Mouse (Mus musculus): ENCODE data around the gene Keap1. TPM values are rescaled to one million over a fixed set of nuclear protein-coding genes. Genes with fewer than 3 reads are reported as not detected.

The Keap1 gene
- total and polyA plus RNA-seq, 2 experiments from 2014 or later: 67.0 to 72.7 TPM

- peak overlapping the region; percentile 85 for H3K27ac ChIP-seq (ENCODE audit: low read depth, low read length)
- DNase-seq (peak; percentile 64), ATAC-seq (peak; percentile 12)
- no peak for TF ChIP-seq CTCF (IDR thresholded peaks at IDR 0.05; ENCODE audit: low read depth)
- H3K4me1 ChIP-seq (ENCODE audit: insufficient read depth): peaks cover 14% of the 10 kb centered on the region; the same call in 1 of the 2 replicates
- peak overlapping the region; percentile 82 for H3K4me3 ChIP-seq (ENCODE audit: low read depth, low read length)
- peaks cover 1% of the 10 kb centered on the region for H3K27me3 ChIP-seq (ENCODE audit: insufficient read depth, low read length)
- WGBS: under 1% methylated on average over 25 of the region's 31 CpGs
- H3K4me2 ChIP-seq (ENCODE audit: low read depth): peak overlapping the region; percentile 76
- peak overlapping the region; percentile 95 for H3K9ac ChIP-seq
- H3K9me3 ChIP-seq (ENCODE audit: low read length): no peaks in the 10 kb centered on the region
- peaks cover 10% of the 10 kb centered on the region; the same call in 1 of the 2 replicates for H3K36me3 ChIP-seq (ENCODE audit: insufficient read depth)
Observed at GRCm38 (mm10) chr9:21238004-21238732, 993 bp downstream of the Keap1 start.

GRCm38 (mm10) chr9:21237368-21238003, 1.7 kb downstream of the Keap1 start:
- Histone ChIP-seq H3K9me3 (ENCODE audit: low read length) (no peaks in the 10 kb centered on the region), H3K9ac (peak overlapping the region; percentile 95), H3K27ac (ENCODE audit: low read depth, low read length) (peak overlapping the region; percentile 85), H3K4me2 (ENCODE audit: low read depth) (peak overlapping the region; percentile 76), H3K36me3 (ENCODE audit: insufficient read depth) (peaks cover 11% of the 10 kb centered on the region), H3K4me3 (ENCODE audit: low read depth, low read length) (peak overlapping the region; percentile 82), H3K4me1 (ENCODE audit: insufficient read depth) (peaks cover 14% of the 10 kb centered on the region; the same call in 1 of the 2 replicates), H3K27me3 (ENCODE audit: insufficient read depth, low read length) (no peaks in the 10 kb centered on the region)
- DNase-seq (peak; percentile 45), ATAC-seq (peak; percentile 56)
- whole genome bisulfite sequencing: 19% methylated on average over 19 of the region's 19 CpGs
- peak; percentile 60 for TF ChIP-seq CTCF (IDR thresholded peaks at IDR 0.05; ENCODE audit: low read depth)

- 84% methylated on average over 25 of the region's 25 CpGs for WGBS
- H3K36me3 ChIP-seq (ENCODE audit: insufficient read depth): peaks cover 11% of the 10 kb centered on the region
- peak overlapping the region; percentile 95 for H3K9ac ChIP-seq
- H3K9me3 ChIP-seq (ENCODE audit: low read length): no peaks in the 10 kb centered on the region
- H3K27ac ChIP-seq (ENCODE audit: low read depth, low read length): no peak overlapping the region
- peak overlapping the region; percentile 76 for H3K4me2 ChIP-seq (ENCODE audit: low read depth)
- ATAC-seq: no peak
- H3K27me3 ChIP-seq (ENCODE audit: insufficient read depth, low read length): no peaks in the 10 kb centered on the region
- no peak for TF ChIP-seq CTCF (IDR thresholded peaks at IDR 0.05; ENCODE audit: low read depth)
- peaks cover 14% of the 10 kb centered on the region; the same call in 1 of the 2 replicates for H3K4me1 ChIP-seq (ENCODE audit: insufficient read depth)
- no peak for DNase-seq
- no peak overlapping the region for H3K4me3 ChIP-seq (ENCODE audit: low read depth, low read length)
Observed at GRCm38 (mm10) chr9:21236991-21237367, 2.2 kb downstream of the Keap1 start.

GRCm38 (mm10) chr9:21235341-21235740, 3.8 kb downstream of the Keap1 start:
- ATAC-seq (no peak), DNase-seq (no peak)
- WGBS: 88% methylated on average over 4 of the region's 4 CpGs
- Histone ChIP-seq H3K27me3 (ENCODE audit: insufficient read depth, low read length) (no peaks in the 10 kb centered on the region), H3K4me2 (ENCODE audit: low read depth) (no peak overlapping the region), H3K9ac (no peak overlapping the region), H3K4me1 (ENCODE audit: insufficient read depth) (peaks cover 14% of the 10 kb centered on the region; the same call in 1 of the 2 replicates), H3K9me3 (ENCODE audit: low read length) (no peaks in the 10 kb centered on the region), H3K36me3 (ENCODE audit: insufficient read depth) (peaks cover 20% of the 10 kb centered on the region), H3K27ac (ENCODE audit: low read depth, low read length) (no peak overlapping the region), H3K4me3 (ENCODE audit: low read depth, low read length) (no peak overlapping the region)
- no peak for TF ChIP-seq CTCF (IDR thresholded peaks at IDR 0.05; ENCODE audit: low read depth)

GRCm38 (mm10) chr9:21233805-21234204, 5.4 kb downstream of the Keap1 start:
- WGBS: 90% methylated on average over 28 of the region's 28 CpGs
- H3K4me1 ChIP-seq (ENCODE audit: insufficient read depth): peaks cover 14% of the 10 kb centered on the region; the same call in 1 of the 2 replicates
- H3K27ac ChIP-seq (ENCODE audit: low read depth, low read length): no peak overlapping the region
- no peak overlapping the region for H3K4me3 ChIP-seq (ENCODE audit: low read depth, low read length)
- no peak overlapping the region for H3K9ac ChIP-seq
- no peak for TF ChIP-seq CTCF (IDR thresholded peaks at IDR 0.05; ENCODE audit: low read depth)
- DNase-seq: no peak
- no peaks in the 10 kb centered on the region for H3K27me3 ChIP-seq (ENCODE audit: insufficient read depth, low read length)
- peaks cover 31% of the 10 kb centered on the region for H3K36me3 ChIP-seq (ENCODE audit: insufficient read depth)
- H3K4me2 ChIP-seq (ENCODE audit: low read depth): no peak overlapping the region
- ATAC-seq: no peak
- no peaks in the 10 kb centered on the region for H3K9me3 ChIP-seq (ENCODE audit: low read length)

GRCm38 (mm10) chr9:21233366-21233765, 5.8 kb downstream of the Keap1 start:
- no peak for ATAC-seq
- Histone ChIP-seq H3K4me2 (ENCODE audit: low read depth) (no peak overlapping the region), H3K27me3 (ENCODE audit: insufficient read depth, low read length) (no peaks in the 10 kb centered on the region), H3K36me3 (ENCODE audit: insufficient read depth) (peaks cover 31% of the 10 kb centered on the region), H3K4me1 (ENCODE audit: insufficient read depth) (peaks cover 14% of the 10 kb centered on the region; the same call in 1 of the 2 replicates), H3K9me3 (ENCODE audit: low read length) (no peaks in the 10 kb centered on the region), H3K9ac (no peak overlapping the region), H3K27ac (ENCODE audit: low read depth, low read length) (no peak overlapping the region), H3K4me3 (ENCODE audit: low read depth, low read length) (no peak overlapping the region)
- DNase-seq: no peak
- WGBS: 93% methylated on average over 29 of the region's 29 CpGs
- TF ChIP-seq CTCF (IDR thresholded peaks at IDR 0.05; ENCODE audit: low read depth): no peak

GRCm38 (mm10) chr9:21232867-21233266, 6.3 kb downstream of the Keap1 start:
- H3K36me3 ChIP-seq (ENCODE audit: insufficient read depth): peaks cover 31% of the 10 kb centered on the region
- WGBS: 91% methylated on average over 5 of the region's 5 CpGs

More at GRCm38 (mm10) chr9:21232867-21233266, 6.3 kb downstream of the Keap1 start:
- TF ChIP-seq CTCF (IDR thresholded peaks at IDR 0.05; ENCODE audit: low read depth): no peak
- Histone ChIP-seq H3K4me1 (ENCODE audit: insufficient read depth) (peaks cover 10% of the 10 kb centered on the region; the same call in 1 of the 2 replicates), H3K27me3 (ENCODE audit: insufficient read depth, low read length) (no peaks in the 10 kb centered on the region), H3K9ac (no peak overlapping the region), H3K4me2 (ENCODE audit: low read depth) (no peak overlapping the region), H3K4me3 (ENCODE audit: low read depth, low read length) (no peak overlapping the region), H3K9me3 (ENCODE audit: low read length) (no peaks in the 10 kb centered on the region), H3K27ac (ENCODE audit: low read depth, low read length) (no peak overlapping the region)
- DNase-seq (no peak), ATAC-seq (no peak)

Data from forebrain, postnatal 0 days (tissue).